Mouse (Mus musculus): ENCODE measurements around the gene Pknox2. TPM values are rescaled to one million over a fixed set of nuclear protein-coding genes. Genes with fewer than 3 reads are reported as not detected.

The Pknox2 gene
- polyA plus RNA-seq, 1 experiment: not detected

- Histone ChIP-seq H3K27ac (ENCODE audit: insufficient read depth, low read depth, low read length) (no peak overlapping the region), H3K4me3 (ENCODE audit: insufficient read depth, low read length) (no peak overlapping the region), H3K4me1 (ENCODE audit: control insufficient read depth, insufficient read depth, low read length) (no peaks in the 10 kb centered on the region)
- TF ChIP-seq POLR2A (IDR thresholded peaks at IDR 0.05; ENCODE audit: borderline replicate concordance, low read depth, low read length) (no peak), CTCF (IDR thresholded peaks at IDR 0.05; ENCODE audit: low read depth, low read length) (no peak)
Measured at GRCm38 (mm10) chr9:36942131-36942530, 205.1 kb downstream of the Pknox2 start.

GRCm38 (mm10) chr9:36941565-36941964 is 205.6 kb downstream of the Pknox2 start:
- no peak overlapping the region for H3K4me3 ChIP-seq (ENCODE audit: insufficient read depth, low read length)
- TF ChIP-seq CTCF (IDR thresholded peaks at IDR 0.05; ENCODE audit: low read depth, low read length) (no peak), POLR2A (IDR thresholded peaks at IDR 0.05; ENCODE audit: borderline replicate concordance, low read depth, low read length) (no peak)
- H3K27ac ChIP-seq (ENCODE audit: insufficient read depth, low read depth, low read length): no peak overlapping the region
- no peaks in the 10 kb centered on the region for H3K4me1 ChIP-seq (ENCODE audit: control insufficient read depth, insufficient read depth, low read length)

GRCm38 (mm10) chr9:36938601-36939078 is 208.6 kb downstream of the Pknox2 start:
- Histone ChIP-seq H3K4me1 (ENCODE audit: control insufficient read depth, insufficient read depth, low read length) (no peaks in the 10 kb centered on the region), H3K27ac (ENCODE audit: insufficient read depth, low read depth, low read length) (no peak overlapping the region), H3K4me3 (ENCODE audit: insufficient read depth, low read length) (no peak overlapping the region)
- TF ChIP-seq POLR2A (IDR thresholded peaks at IDR 0.05; ENCODE audit: borderline replicate concordance, low read depth, low read length) (no peak), CTCF (IDR thresholded peaks at IDR 0.05; ENCODE audit: low read depth, low read length) (no peak)

GRCm38 (mm10) chr9:36933813-36934493 is 213.3 kb downstream of the Pknox2 start:
- Histone ChIP-seq H3K27ac (ENCODE audit: insufficient read depth, low read depth, low read length) (no peak overlapping the region), H3K4me1 (ENCODE audit: control insufficient read depth, insufficient read depth, low read length) (peaks cover 3% of the 10 kb centered on the region; the same call in 1 of the 2 replicates), H3K4me3 (ENCODE audit: insufficient read depth, low read length) (no peak overlapping the region)
- TF ChIP-seq CTCF (IDR thresholded peaks at IDR 0.05; ENCODE audit: low read depth, low read length) (peak; percentile 23; the same call in 1 of the 2 replicates), POLR2A (IDR thresholded peaks at IDR 0.05; ENCODE audit: borderline replicate concordance, low read depth, low read length) (no peak)

GRCm38 (mm10) chr9:36932950-36933812 is 214.0 kb downstream of the Pknox2 start:
- H3K4me1 ChIP-seq (ENCODE audit: control insufficient read depth, insufficient read depth, low read length): peaks cover 3% of the 10 kb centered on the region; the same call in 1 of the 2 replicates
- TF ChIP-seq POLR2A (IDR thresholded peaks at IDR 0.05; ENCODE audit: borderline replicate concordance, low read depth, low read length) (no peak), CTCF (IDR thresholded peaks at IDR 0.05; ENCODE audit: low read depth, low read length) (no peak)
- H3K27ac ChIP-seq (ENCODE audit: insufficient read depth, low read depth, low read length): no peak overlapping the region
- H3K4me3 ChIP-seq (ENCODE audit: insufficient read depth, low read length): no peak overlapping the region

GRCm38 (mm10) chr9:36931657-36932056 is 215.6 kb downstream of the Pknox2 start:
- Histone ChIP-seq H3K4me1 (ENCODE audit: control insufficient read depth, insufficient read depth, low read length) (peaks cover 3% of the 10 kb centered on the region; the same call in 1 of the 2 replicates), H3K27ac (ENCODE audit: insufficient read depth, low read depth, low read length) (no peak overlapping the region), H3K4me3 (ENCODE audit: insufficient read depth, low read length) (no peak overlapping the region)
- TF ChIP-seq POLR2A (IDR thresholded peaks at IDR 0.05; ENCODE audit: borderline replicate concordance, low read depth, low read length) (no peak), CTCF (IDR thresholded peaks at IDR 0.05; ENCODE audit: low read depth, low read length) (no peak)

- Histone ChIP-seq H3K4me3 (ENCODE audit: insufficient read depth, low read length) (no peak overlapping the region), H3K4me1 (ENCODE audit: control insufficient read depth, insufficient read depth, low read length) (no peaks in the 10 kb centered on the region)
- no peak for TF ChIP-seq CTCF (IDR thresholded peaks at IDR 0.05; ENCODE audit: low read depth, low read length)
- TF ChIP-seq POLR2A (IDR thresholded peaks at IDR 0.05; ENCODE audit: borderline replicate concordance, low read depth, low read length): no peak
Measured at GRCm38 (mm10) chr9:36923753-36924152, 223.5 kb downstream of the Pknox2 start.

GRCm38 (mm10) chr9:36921718-36922415 is 225.3 kb downstream of the Pknox2 start:
- no peak for TF ChIP-seq POLR2A (IDR thresholded peaks at IDR 0.05; ENCODE audit: borderline replicate concordance, low read depth, low read length)
- TF ChIP-seq CTCF (IDR thresholded peaks at IDR 0.05; ENCODE audit: low read depth, low read length): no peak
- no peaks in the 10 kb centered on the region for H3K4me1 ChIP-seq (ENCODE audit: control insufficient read depth, insufficient read depth, low read length)
- H3K4me3 ChIP-seq (ENCODE audit: insufficient read depth, low read length): no peak overlapping the region
- no peak overlapping the region for H3K27ac ChIP-seq (ENCODE audit: insufficient read depth, low read depth, low read length)

More at GRCm38 (mm10) chr9:36923753-36924152, 223.5 kb downstream of the Pknox2 start:
- H3K27ac ChIP-seq (ENCODE audit: insufficient read depth, low read depth, low read length): no peak overlapping the region

- no peak for TF ChIP-seq POLR2A (IDR thresholded peaks at IDR 0.05; ENCODE audit: borderline replicate concordance, low read depth, low read length)
- no peak for TF ChIP-seq CTCF (IDR thresholded peaks at IDR 0.05; ENCODE audit: low read depth, low read length)
- no peak overlapping the region for H3K27ac ChIP-seq (ENCODE audit: insufficient read depth, low read depth, low read length)
- no peak overlapping the region for H3K4me3 ChIP-seq (ENCODE audit: insufficient read depth, low read length)
- no peaks in the 10 kb centered on the region for H3K4me1 ChIP-seq (ENCODE audit: control insufficient read depth, insufficient read depth, low read length)
Measured at GRCm38 (mm10) chr9:36919472-36919871, 227.7 kb downstream of the Pknox2 start.

Data from bone marrow macrophage, adult 2 months (primary cell).